Mouse (Mus musculus) heart, adult 8-10 months (tissue): Measurements from ENCODE around the gene Rps9. TPM values are rescaled to one million over a fixed set of nuclear protein-coding genes. Genes with fewer than 3 reads are reported as not detected.

ENCODE experiments used
- DNase-seq: peaks from one replicate; pipeline ENCODE4 v3.0.0; 2022; ENCODE audit warnings: low spot score
- total RNA-seq, 4 experiments: library from RNA; stranded (reverse); gene quantifications; 2 replicates each; pipeline ENCODE4 v1.2.4; 2022

The Rps9 gene
- 100 to 1,000 TPM; 559 to 671 (median 596) TPM for total RNA-seq

DNA sequence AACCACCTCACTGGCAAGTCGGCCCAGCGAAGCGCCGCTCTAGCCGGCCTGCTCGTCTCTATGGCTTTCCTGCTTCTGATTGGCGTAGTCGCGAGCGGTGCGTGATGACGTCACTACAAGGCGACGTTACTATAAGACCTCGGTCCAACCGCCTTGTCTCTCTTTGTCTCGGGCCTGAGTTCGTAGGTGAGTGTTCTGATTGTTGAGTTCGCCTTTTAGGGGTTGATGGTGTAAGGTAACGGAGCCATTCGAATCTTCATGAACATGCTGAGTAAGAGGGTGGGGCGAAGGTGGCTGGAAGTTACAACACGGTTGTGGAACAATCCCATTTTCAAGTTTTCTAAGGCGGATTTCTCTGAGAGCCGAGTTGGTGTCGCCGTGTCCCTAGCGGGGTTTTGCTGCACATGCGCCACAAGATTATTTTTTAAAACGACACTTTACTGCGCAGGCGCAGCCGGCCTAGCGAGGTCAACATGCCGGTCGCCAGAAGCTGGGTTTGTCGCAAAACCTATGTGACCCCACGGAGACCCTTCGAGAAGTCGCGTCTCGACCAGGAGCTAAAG, at the start of gene Rps9:
Gene Rps9, plus strand, starts transcription at position 115 of the 563 bp plus-strand sequence.
- peak; percentile 98 for DNase-seq

DNA sequence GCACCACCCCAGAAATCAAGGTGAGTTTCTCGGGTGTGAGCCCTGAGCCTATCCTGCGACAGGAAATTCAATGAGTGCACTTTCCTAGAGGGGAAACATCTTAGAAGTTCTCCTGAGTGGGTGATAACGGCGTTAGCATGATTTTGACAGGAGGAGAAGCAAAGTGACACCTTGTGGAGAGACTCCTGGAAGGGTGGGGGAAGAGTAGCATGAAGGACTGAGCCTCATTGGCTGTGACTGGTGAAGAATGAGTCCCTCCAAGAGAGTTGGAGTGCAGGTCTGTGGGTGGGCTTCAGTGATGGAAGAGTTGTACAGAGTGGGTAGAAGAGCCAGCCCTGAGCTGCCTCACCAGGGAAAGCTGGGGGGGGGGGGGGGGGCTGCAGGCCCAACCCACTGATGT, 46.8 kb upstream of the Rps9 start:
- DNase-seq, result no peak

DNA sequence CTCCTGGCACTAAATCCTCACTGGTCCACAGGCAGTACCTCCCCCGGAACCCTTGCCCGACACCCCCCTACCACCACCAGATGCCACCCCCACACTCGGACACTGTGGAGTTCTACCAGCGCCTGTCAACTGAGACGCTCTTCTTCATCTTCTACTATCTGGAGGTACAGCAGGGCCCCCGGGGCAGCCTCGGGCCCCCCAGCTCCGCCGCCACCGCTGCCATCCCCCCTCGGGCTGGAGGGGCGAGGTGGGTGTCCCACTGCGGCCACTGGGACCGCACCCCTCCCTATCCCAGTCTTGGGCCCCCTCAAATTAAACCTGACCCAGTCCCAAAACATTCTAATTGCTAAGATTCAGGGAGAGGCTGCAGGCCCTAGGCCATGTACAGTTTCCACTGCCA, 45.2 kb upstream of the Rps9 start:
- no peak for DNase-seq

DNA sequence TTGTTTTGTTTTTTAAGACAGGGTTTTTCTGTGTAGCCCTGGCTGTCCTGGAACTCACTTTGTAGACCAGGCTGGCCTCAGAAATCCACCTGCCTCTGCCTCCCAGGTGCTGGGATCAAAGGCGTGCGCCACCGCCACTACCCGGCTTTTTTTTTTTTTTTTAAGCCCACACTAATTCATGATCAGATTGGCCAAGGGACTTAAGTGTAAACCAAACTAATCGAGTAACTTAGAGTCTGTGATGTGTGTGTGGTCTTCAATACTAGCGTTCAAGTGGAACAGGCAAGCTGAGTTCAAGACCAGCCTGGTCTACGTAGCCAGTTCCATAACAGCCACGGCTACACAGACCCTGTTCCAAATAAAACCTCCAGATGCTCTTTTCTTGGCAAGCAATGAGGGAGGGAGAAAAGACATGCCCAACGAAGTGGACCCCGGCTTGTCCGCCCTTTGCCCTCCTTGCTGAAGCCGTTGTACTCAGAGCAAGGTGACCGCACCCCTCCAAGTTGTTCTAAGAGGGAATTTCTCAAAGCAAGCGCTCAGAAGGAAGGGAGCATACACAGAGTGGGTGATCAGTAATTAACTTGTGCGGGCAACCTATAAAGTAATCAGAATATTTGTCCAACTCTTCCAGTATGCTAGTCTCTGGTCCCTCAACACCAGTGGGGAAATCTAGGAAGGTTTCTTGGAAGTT, 39.1 kb upstream of the Rps9 start:
- no peak for DNase-seq

DNA sequence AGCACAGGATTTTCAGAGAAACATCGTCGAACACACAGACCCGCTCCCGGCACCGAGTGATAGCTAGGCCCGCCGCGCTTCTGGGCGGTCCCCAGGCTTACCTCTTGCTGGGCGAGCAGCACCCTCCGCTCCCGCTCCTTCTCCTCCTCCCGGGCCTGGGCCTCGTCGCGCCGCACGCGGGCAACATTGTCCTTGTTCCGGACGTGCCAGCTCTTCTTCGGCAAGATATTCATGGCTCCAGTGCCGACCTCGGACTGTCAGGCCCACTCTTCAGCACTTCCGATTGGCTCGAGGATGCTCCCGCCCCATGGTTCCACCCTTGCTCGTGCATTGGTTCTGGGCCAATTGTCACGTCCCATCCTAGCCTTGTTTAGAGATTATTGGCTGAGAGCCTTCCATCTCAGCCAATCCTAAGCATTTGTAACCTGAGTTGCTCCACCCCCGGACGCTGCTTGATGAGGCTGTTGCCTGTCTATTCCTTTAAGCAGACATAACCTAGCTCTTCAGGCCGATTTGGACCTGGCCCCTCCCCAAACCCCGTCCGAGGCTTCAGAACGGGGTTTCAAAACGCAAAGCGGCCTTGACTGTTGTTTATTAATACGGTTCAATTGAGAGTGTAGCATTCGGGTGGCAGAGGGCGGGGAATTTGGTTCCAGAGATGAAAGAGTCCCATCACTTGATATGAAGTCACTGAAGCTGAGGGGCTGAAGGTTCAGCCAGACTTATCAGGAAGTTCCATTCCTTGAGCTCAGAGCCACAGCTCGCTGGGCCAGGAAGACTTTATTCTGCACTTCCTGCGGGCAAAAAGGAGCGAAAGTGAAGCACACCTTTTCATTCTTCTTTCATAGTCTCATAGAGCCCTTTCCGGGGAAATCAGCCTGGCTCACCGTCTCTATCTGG, 38.3 kb upstream of the Rps9 start, which contains the start of gene Leng1:
Gene Leng1, minus strand, starts transcription at position 626 of the 900 bp plus-strand sequence.
- peak; percentile 99 for DNase-seq

DNA sequence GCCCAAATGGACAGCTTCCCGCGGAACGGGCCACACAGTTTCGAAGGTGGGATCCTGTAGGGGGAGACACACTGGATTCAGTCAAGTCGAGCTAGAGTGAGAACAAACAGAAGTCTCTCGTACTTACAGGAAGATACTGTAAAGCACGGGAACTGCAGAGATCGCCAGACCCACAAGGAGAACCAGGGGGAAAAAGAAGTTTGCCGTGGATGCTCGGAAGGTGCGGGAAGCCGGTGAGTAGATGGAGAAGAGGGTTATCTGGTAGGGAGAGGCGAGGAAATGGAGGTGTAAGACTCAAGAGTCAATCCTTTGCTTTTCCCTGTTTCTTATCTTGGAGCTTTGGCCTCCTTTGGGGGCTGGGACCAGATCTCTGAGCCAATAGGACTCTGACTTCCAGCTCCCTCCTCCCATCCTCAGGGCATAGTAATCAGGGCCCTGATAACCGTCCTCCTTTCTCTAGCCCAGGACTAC, 36.8 kb upstream of the Rps9 start:
- no peak for DNase-seq

DNA sequence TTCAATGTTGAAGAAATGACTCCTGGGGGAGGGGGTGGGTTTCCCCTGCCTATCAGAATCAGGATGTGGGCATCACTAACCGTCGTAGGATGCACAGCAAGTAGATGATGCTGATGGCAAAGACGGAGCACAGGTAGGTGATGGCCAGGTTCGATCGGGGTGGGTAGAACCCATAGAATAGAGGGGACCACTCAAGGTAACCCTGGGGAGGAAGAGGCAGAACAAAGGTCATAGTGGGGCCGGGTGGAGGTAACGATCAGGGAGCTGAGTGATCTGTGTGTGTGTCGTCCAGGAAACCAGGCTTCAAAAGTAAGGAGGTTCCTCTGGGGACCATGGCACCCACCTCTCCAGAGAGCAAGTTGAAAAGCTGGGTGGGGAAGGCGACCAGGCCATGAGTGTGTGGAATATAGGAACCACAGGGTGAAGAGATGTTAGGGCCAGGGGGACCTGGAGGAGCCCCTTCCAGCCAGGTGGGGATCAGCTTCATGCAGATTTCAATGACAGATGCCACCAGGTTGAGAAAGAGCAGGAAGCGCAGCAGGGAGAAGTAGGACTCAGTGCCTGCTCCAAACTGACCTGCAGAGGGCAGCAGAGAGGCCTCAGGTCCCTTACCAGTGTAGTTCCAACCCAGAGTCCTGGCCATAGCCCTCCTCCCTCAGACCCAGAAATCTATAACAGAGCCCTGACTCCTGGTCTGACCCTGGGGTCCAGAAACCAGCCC, 29.1 kb upstream of the Rps9 start:
- peak; percentile 76 for DNase-seq

DNA sequence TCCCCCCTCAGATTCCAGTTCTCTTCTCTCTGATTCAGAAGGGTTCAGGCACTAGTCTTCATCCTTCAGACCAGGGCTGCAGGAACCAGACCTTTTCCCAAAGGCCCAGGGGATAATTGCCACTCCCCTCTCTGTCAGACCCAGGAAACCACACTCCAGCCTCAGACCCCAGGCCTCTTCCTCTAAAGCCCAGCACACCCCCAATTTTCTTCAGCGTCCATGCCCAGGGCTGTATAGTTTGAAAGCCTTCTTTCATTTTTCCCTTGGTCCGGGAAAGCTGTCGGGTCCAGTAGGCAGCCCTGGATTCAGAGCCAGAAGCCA, 28.6 kb upstream of the Rps9 start:
- DNase-seq, result no peak

DNA sequence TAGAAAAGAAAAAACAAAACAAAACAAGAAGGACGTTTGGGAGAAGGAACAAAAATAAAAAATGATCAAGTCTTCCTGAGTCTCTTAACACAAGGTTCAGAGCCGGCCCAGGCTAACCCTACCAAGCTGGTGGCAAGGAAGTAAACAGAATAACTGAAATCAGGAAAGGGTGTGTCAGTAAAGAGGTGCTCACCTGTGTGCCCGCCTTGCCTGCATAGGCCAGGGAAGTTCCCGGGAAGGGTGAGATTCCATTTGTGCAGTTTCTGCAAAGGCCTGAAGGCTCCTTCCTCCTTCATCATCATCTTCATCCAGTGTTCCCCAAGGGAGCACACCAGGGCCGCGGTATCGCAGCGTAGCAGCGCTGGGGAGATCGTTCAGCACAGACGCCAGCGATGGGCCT, 27.4 kb upstream of the Rps9 start:
- no peak for DNase-seq

DNA sequence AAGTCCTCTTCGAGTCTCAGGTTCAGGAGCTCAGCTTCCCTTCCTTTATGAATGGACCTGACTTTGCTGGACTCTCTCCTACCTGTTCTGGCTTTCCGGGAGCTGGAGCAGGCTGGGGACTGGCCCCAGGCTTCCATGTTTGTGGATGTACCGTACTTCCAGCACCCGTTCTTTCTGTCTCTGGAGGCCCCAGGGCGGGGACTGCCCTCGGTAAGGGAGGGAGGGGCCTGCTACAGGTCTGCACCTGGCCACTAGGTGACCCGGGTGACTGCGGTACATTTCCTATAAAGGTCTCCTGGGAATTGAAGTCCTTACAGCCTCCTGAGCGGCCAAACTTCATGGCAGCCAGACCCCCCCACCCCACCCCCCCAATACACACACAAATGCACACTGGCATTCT, 26.5 kb upstream of the Rps9 start, which contains the start of gene Tmc4:
Gene Tmc4, minus strand, starts transcription at position 212 of the 400 bp plus-strand sequence.
- no peak for DNase-seq

DNA sequence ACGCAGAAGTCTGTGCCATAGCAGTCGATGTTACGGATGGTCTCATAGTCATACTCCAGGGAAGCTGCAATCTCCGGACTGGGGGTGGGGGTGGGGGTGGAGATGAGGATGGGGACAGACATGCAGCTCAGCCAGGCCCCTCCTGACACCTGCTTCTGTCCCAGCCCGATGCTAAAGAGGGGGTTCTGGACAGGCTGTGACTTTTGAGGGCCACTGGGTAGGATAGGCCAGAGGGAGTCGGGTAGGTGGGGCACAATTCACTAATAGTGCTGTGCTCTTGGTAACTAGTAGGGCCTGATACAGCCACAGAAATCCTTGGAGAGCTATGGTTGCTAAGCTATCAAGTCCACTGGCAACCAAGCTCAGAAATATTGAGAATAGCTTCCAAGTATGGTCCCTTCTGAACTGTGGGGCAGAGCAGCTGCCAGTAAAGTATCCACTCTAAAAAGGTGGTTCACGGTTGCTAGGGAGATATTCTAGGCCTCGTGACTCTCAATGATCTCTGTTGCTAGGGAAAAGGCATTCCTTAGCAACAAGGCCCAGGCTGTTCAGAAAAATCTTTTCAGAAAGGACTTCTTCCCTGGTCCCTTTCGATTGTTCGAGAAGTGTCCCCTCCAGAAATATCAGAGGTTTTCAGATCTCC, 19.8 kb upstream of the Rps9 start:
- DNase-seq, result no peak

DNA sequence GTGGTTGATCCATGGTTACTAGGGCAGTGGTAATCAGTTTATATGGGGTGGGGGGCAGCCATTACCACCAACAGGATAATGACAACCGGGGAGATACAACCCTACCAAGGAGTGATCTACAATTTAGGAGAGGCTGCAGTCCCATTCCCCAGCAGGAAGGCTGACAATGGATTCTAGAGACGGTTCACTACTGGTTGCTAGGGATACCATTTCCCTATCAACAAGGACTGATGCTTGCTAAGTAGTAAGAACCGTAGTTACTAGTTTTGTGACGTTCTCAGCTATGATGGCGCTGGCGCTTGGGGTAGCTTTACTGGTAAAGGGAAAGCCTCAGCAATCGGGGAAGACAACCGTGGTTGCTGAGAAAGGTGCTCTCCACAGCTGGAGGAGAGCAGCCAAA, 19.1 kb upstream of the Rps9 start:
- DNase-seq, result no peak

DNA sequence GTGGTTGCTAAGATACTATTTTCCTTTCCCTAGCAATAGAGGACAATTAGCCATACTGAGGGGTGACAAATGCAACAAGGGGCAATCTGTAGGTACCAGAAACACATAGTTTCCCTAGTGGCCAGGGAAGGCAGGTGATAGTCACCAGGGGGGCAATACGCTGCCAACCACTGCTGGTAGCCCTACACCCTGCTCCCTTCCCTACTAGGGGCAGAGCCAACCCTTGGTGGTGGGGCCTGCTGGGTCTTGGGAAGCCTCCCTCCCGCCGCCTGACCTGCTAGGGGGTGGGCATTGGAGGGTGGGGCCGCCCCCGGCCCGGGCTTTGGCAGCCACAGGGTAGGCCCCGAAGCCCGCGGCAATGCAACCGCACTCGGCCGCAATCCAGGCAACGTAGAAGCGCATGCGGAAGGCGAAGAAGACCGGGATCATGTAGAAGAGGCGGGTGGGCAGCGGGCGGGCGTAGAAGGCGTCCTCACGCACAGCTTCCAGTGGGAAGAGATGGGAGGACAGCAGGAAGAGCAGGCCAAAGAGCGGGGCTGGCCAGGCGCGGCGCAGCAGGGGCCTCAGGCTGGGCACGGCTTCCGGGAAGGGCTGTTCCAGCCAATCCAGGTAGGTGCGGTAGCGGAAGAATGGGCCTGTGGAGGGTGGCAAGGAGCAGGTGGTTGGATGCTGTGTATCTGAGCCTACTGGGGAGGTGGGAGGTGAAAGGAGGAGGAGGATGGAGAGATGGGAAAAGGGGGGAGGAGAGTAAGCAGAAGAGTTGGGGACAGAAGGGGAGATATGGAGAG, 18.2 kb upstream of the Rps9 start:
- no peak for DNase-seq

DNA sequence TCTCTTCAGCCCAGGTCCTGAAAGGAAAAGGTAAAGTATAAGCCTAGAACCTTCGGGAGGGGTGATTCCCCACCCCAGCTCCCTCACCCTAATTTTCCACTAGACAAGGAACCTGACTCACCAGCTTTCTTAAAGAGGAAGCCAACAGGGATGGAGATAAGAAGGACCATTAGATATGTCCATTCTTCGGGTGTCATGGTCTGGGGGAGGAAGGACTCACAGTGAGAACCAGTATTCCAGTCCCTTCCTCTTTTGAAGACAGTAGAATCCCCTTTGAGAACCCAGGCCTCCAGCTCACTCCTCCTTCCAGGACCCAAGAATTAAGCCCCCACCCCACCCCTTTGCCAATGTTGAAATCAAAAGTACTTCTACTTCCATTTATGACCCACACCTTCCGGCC, 11.9 kb upstream of the Rps9 start:
- DNase-seq, result no peak

DNA sequence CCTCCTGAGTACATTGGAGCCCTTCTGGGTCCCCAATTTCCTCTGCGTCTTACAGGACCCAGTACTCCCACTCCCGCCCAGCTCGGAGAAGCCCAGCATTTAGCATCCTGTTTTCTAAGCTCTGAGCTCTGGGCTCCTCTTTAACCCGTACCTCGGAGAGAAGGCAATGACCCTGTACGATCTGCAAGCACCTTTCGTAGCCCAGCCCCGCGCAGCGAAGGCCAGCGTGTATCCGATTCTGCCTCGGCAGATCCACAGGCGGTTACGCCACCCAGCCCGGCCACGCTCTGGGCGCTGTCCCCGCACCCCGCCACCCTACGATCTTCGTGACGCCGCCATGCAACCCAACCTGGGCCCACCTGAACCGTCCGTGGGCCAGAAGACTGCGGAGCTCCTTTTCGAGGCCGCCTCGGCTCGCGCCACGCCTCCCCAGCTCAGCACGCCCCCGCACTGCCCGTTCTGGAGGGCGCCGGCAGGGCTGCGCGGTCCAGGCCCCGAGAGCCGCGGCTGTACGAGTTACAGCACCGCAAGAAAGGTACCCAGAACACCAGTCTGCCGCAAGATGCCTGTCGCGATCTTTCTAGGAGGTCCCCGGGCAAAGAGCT, 11.3 kb upstream of the Rps9 start, which contains the start of gene Tsen34:
Gene Tsen34, plus strand, starts transcription at position 482 of the 605 bp plus-strand sequence.
- no peak for DNase-seq

DNA sequence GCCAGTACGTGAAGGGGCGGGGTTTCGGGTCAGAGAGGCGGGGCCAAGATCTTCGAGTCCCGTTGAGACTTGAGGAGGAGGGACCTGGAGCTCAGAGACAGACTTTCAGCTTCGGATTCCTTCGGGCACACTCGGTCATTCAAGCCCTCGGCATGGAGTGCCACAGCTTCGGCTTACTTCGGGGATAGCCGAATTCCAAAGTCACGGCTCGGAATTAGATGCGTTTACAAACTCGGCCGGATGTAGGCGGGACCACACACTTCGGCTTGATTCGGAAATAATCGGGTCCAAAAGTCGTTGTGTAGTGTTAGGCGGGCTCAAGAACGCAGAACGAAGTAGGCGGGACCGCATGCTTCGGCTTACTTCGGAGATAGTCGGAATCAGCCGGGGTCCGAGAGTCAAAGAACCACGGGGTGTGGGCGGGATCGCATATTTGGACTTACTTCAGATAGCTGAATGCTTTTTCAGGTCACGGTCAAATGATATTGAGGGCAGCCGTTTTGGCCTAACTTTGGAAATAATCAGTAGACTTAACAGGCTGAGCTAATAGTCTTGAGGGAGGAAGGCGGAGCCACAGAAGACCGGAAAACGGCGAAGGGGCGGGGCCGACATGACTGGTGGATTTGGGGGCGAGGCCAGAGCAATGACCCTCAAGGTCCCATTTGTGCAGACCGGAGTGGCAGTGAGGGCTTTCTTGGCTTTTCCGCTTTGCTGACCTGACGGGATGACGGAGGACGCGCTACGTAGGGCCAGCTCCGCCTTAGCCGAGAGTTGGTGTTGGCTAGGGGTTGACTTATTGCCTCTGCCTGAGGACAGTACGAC, 10.6 kb upstream of the Rps9 start, which contains the start of gene Mboat7:
Gene Mboat7, minus strand, starts transcription at position 537 of the 822 bp plus-strand sequence.
- peak; percentile 97 for DNase-seq

DNA sequence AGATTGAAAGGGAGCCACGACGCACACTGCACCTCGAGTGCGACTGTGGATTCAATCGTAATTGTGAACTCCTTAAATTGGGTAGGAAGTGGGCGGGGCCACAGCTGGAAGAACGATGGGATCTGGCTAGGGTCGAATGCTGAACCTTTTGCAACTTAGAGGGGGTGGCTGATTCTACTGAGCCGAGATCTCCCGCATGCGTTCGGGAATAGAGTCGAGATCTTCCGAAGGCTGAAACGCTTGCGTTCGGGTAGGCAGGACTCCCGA, 10.1 kb upstream of the Rps9 start:
- no peak for DNase-seq

DNA sequence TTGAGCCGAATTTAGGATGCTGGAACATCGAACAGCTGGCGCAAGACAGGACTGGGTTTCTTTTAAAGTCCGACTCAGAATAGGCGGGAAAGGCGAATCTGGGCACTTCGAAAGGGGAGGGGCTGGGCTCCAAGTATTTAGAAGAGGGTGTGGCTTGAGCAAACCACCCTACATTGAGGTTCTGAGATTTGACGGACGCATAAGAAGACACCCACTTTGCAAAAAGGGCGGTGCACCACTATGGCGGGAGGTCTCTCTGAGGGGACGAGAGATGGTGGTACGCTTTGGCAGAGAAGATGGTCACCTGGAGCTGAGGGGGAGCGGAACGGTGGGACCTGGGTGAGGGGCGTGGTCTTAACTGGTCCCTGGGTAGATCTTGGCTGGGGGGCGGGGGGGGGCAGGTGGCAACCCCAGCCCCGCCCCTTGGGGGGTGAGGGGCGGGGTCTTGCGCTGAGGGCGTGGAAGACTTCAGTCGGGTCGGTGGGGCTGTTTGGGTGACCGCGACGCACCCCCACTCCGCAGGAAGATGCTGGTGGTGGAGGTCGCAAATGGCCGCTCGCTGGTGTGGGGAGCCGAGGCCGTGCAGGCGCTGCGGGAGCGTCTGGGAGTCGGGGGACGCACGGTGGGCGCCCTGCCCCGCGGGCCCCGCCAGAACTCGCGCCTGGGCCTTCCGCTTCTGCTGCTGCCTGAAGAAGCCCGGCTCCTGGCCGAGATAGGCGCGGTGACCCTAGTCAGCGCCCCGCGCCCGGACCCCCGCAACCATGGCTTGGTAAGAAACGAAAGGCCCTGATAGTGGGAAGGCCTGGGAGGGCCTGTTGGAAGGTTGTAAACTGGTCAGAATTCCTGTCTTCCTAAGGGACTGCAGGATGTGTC, 9.5 kb upstream of the Rps9 start:
- peak; percentile 71 for DNase-seq
